Mouse (Mus musculus): ENCODE measurements at regions not wholly inside any gene's neighbourhood (a gene's known extent, or its start where the extent isn't known, plus 50 kb on each side); places are given as distances from the start of the nearest gene placed in this dataset.

DNA sequence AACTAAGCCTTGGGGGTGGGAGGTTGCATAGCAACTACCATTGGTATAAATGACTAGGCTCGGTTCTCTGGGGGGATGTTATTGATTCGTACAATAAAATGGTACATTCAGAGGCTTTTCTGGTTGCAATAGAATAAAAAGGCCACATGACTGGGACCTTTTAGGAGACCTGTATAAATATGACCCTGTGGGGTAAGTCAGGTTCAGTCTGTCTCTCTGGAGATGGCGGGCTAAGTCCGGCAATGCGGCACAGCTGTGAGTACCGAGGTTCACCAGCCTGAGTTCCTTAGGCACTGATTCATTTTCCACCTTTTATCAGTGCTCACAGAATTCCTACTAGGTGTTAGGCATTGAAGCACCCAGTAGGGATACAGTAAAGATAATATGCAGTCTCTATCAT, 115.5 kb downstream of the Qpct start:
- Histone ChIP-seq H3K9me3 (ENCODE audit: control insufficient read depth, low read length) (no peaks in the 10 kb centered on the region), H3K4me1 (replicated peaks; ENCODE audit: control insufficient read depth in 2 of 2, insufficient read depth in 2 of 2, low read length in 1 of 2) (no peaks in the 10 kb centered on the region), H3K27ac (no peak overlapping the region), H3K36me3 (replicated peaks; ENCODE audit: control insufficient read depth, insufficient read depth, low read depth) (no peaks in the 10 kb centered on the region), H3K27me3 (ENCODE audit: control insufficient read depth, insufficient read depth, low read length) (no peaks in the 10 kb centered on the region), H3K4me2 (ENCODE audit: low read depth) (no peak overlapping the region), H3K4me3 (ENCODE audit: insufficient read depth in 1 of 2, low read depth in 2 of 2, low read length in 2 of 2) (no peak overlapping the region), H3K9ac (replicated peaks) (no peak overlapping the region)
- DNase-seq (ENCODE audit: low read depth in 3 of 3, low spot score in 3 of 3) (no peak), ATAC-seq (ENCODE audit: insufficient read depth) (no peak)
- TF ChIP-seq EP300 (IDR thresholded peaks at IDR 0.05; ENCODE audit: low read depth) (no peak), CTCF (IDR thresholded peaks at IDR 0.05; ENCODE audit: low read depth) (no peak)
- WGBS (ENCODE audit: insufficient replicate concordance): 64% methylated on average over 6 of the region's 6 CpGs

DNA sequence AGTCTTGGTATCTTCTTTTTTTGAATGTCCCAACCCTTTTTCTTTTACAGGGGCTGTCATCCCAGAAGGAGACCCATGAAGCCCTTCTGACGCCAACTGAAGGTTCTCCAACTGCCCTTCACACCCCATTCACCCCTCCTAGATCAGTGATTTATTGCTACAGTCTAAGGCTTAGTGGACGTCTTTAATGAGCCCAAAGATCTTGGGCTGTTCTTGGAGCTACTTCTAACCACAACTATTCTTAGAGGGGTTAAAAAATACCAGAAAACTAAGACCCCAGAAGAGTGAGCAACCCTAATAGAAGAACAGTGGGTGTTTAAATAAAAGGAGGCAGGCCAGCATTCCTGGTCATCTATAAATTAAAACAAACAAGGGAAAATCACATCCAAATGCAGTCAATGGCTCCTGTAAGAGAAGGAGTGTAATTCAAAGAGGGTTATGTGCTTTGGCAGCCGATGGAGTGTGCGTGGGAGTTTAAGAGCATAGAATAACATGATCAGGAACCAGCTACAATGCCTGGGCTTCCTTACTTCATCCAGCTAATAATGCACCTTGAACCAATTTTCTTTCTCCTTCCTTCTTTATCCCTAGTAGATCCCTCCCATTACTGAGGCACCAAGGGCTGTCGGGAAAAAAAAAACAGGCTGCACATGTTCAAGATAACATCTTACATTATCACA, 113.3 kb downstream of the Qpct start:
- Histone ChIP-seq H3K36me3 (replicated peaks; ENCODE audit: control insufficient read depth, insufficient read depth, low read depth) (no peaks in the 10 kb centered on the region), H3K4me2 (ENCODE audit: low read depth) (no peak overlapping the region), H3K4me3 (ENCODE audit: insufficient read depth in 1 of 2, low read depth in 2 of 2, low read length in 2 of 2) (no peak overlapping the region), H3K4me1 (replicated peaks; ENCODE audit: control insufficient read depth in 2 of 2, insufficient read depth in 2 of 2, low read length in 1 of 2) (no peaks in the 10 kb centered on the region), H3K9ac (replicated peaks) (no peak overlapping the region), H3K27ac (no peak overlapping the region), H3K27me3 (ENCODE audit: control insufficient read depth, insufficient read depth, low read length) (no peaks in the 10 kb centered on the region), H3K9me3 (ENCODE audit: control insufficient read depth, low read length) (no peaks in the 10 kb centered on the region)
- TF ChIP-seq EP300 (IDR thresholded peaks at IDR 0.05; ENCODE audit: low read depth) (no peak), CTCF (IDR thresholded peaks at IDR 0.05; ENCODE audit: low read depth) (no peak)
- 53% methylated on average over 5 of the region's 5 CpGs for WGBS (ENCODE audit: insufficient replicate concordance)
- ATAC-seq (ENCODE audit: insufficient read depth) (no peak), DNase-seq (ENCODE audit: low read depth in 3 of 3, low spot score in 3 of 3) (no peak)

DNA sequence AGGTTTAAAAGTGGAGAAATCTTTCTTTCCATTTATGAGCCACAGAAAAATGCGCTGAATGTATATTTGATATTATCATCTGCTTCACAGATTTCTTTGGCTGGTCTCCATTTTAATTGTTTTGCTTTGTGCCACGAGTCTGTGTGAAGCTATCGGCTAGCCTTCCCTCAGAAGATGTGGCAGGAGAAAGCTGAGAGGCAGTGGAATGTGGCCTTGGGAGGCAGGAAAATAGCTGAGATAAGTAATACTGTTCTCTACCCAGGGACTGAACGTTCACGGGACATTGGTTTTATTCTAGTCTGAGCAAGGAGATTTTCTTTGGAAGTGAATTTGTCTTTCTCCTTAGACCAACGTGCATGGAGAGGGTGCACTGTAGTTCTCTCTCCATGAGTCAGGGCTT, 112.3 kb downstream of the Qpct start:
- ATAC-seq (ENCODE audit: insufficient read depth) (no peak), DNase-seq (ENCODE audit: low read depth in 3 of 3, low spot score in 3 of 3) (no peak)
- Histone ChIP-seq H3K27ac (no peak overlapping the region), H3K4me3 (ENCODE audit: insufficient read depth in 1 of 2, low read depth in 2 of 2, low read length in 2 of 2) (no peak overlapping the region), H3K9me3 (ENCODE audit: control insufficient read depth, low read length) (no peaks in the 10 kb centered on the region), H3K27me3 (ENCODE audit: control insufficient read depth, insufficient read depth, low read length) (no peaks in the 10 kb centered on the region), H3K4me2 (ENCODE audit: low read depth) (no peak overlapping the region), H3K36me3 (replicated peaks; ENCODE audit: control insufficient read depth, insufficient read depth, low read depth) (no peaks in the 10 kb centered on the region), H3K9ac (replicated peaks) (no peak overlapping the region), H3K4me1 (replicated peaks; ENCODE audit: control insufficient read depth in 2 of 2, insufficient read depth in 2 of 2, low read length in 1 of 2) (no peaks in the 10 kb centered on the region)
- TF ChIP-seq CTCF (IDR thresholded peaks at IDR 0.05; ENCODE audit: low read depth) (no peak), EP300 (IDR thresholded peaks at IDR 0.05; ENCODE audit: low read depth) (no peak)
- WGBS (ENCODE audit: insufficient replicate concordance): 52% methylated on average over 6 of the region's 6 CpGs

DNA sequence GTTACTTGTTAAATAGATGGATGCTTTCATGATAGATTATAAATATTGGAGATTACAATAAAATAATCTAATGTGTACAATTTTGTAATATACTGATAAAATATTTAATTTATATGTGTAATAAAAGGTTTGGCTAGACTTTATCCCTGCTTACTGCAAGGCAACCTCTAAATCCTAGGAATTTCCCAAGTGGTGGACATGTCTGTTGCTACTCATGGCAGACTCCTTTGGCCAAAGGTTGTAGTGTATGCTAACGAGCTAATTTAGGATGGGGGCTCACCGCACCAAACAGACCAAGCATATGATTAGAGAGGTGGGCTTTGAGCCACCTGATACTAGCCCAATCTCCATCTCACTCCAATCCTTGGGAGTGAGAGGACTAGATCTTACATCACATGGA, 102.4 kb downstream of the Qpct start:
- H3K27ac ChIP-seq: no peak overlapping the region
- no peaks in the 10 kb centered on the region for H3K9me3 ChIP-seq (ENCODE audit: control insufficient read depth, low read length)
- H3K4me1 ChIP-seq (replicated peaks; ENCODE audit: control insufficient read depth in 2 of 2, insufficient read depth in 2 of 2, low read length in 1 of 2): no peaks in the 10 kb centered on the region
- H3K36me3 ChIP-seq (replicated peaks; ENCODE audit: control insufficient read depth, insufficient read depth, low read depth): no peaks in the 10 kb centered on the region
- no peak overlapping the region for H3K9ac ChIP-seq (replicated peaks)
- no peaks in the 10 kb centered on the region for H3K27me3 ChIP-seq (ENCODE audit: control insufficient read depth, insufficient read depth, low read length)
- H3K4me2 ChIP-seq (ENCODE audit: low read depth): no peak overlapping the region
- DNase-seq (ENCODE audit: low read depth in 3 of 3, low spot score in 3 of 3): no peak
- WGBS (ENCODE audit: insufficient replicate concordance): 63% methylated on average over 2 of the region's 2 CpGs
- no peak overlapping the region for H3K4me3 ChIP-seq (ENCODE audit: insufficient read depth in 1 of 2, low read depth in 2 of 2, low read length in 2 of 2)
- no peak for TF ChIP-seq EP300 (IDR thresholded peaks at IDR 0.05; ENCODE audit: low read depth)
- ATAC-seq (ENCODE audit: insufficient read depth): no peak

DNA sequence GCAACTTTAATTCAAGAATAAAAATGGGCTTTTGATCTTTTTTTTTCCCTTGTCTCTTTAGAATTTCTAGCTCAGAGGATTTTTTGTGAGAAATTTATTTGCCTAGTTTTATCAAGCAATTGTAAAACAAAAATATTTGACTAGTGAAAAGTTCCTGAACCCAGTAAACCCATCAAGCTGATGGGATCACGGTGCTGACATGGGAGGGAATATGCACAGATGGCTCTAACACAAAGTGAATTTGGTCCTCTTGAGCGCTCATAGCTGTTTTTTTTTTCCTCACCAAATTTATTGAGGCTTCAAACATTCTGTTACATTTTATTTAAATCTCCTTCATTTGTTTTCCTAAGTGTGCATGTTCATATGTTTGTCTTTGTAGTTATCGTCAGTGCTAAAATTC, 101.1 kb downstream of the Qpct start:
- no peaks in the 10 kb centered on the region for H3K27me3 ChIP-seq (ENCODE audit: control insufficient read depth, insufficient read depth, low read length)
- TF ChIP-seq EP300 (IDR thresholded peaks at IDR 0.05; ENCODE audit: low read depth): no peak
- no peak for TF ChIP-seq CTCF (IDR thresholded peaks at IDR 0.05; ENCODE audit: low read depth)
- H3K27ac ChIP-seq: no peak overlapping the region
- 64% methylated on average over 3 of the region's 3 CpGs for WGBS (ENCODE audit: insufficient replicate concordance)
- no peaks in the 10 kb centered on the region for H3K9me3 ChIP-seq (ENCODE audit: control insufficient read depth, low read length)
- H3K4me1 ChIP-seq (replicated peaks; ENCODE audit: control insufficient read depth in 2 of 2, insufficient read depth in 2 of 2, low read length in 1 of 2): no peaks in the 10 kb centered on the region
- H3K4me3 ChIP-seq (ENCODE audit: insufficient read depth in 1 of 2, low read depth in 2 of 2, low read length in 2 of 2): no peak overlapping the region
- ATAC-seq (ENCODE audit: insufficient read depth) (no peak), DNase-seq (ENCODE audit: low read depth in 3 of 3, low spot score in 3 of 3) (no peak)
- H3K4me2 ChIP-seq (ENCODE audit: low read depth): no peak overlapping the region
- H3K9ac ChIP-seq (replicated peaks): no peak overlapping the region
- no peaks in the 10 kb centered on the region for H3K36me3 ChIP-seq (replicated peaks; ENCODE audit: control insufficient read depth, insufficient read depth, low read depth)

All from liver, embryonic 14.5 days (tissue).